Mouse (Mus musculus): Measurements from ENCODE around the gene Taz. TPM values are rescaled to one million over a fixed set of nuclear protein-coding genes. Genes with fewer than 3 reads are reported as not detected.

Taz gene
- polyA plus RNA-seq, 2 experiments, result 18.7 TPM

- ATAC-seq (ENCODE audit: insufficient read depth) (no peak), DNase-seq (ENCODE audit: low read depth in 3 of 3, low spot score in 3 of 3) (no peak)
- TF ChIP-seq EP300 (IDR thresholded peaks at IDR 0.05; ENCODE audit: low read depth) (no peak), CTCF (IDR thresholded peaks at IDR 0.05; ENCODE audit: low read depth) (no peak)
- H3K4me2 ChIP-seq (ENCODE audit: low read depth), result no peak overlapping the region
- no peak overlapping the region for H3K9ac ChIP-seq (replicated peaks)
- H3K36me3 ChIP-seq (replicated peaks; ENCODE audit: control insufficient read depth, insufficient read depth, low read depth), result no peaks in the 10 kb centered on the region
- H3K27ac ChIP-seq, result no peak overlapping the region
- H3K4me1 ChIP-seq (replicated peaks; ENCODE audit: control insufficient read depth in 2 of 2, insufficient read depth in 2 of 2, low read length in 1 of 2), result 0 out of 4 replicates have a peak, but pooled peaks cover 0 to 4% of the 10 kb centered on the region in 2 experiments
- WGBS (ENCODE audit: insufficient replicate concordance), result 21% methylated on average over 2 of the region's 2 CpGs
- H3K9me3 ChIP-seq (ENCODE audit: control insufficient read depth, low read length), result no peaks in the 10 kb centered on the region
- no peaks in the 10 kb centered on the region for H3K27me3 ChIP-seq (ENCODE audit: control insufficient read depth, insufficient read depth, low read length)
- H3K4me3 ChIP-seq (ENCODE audit: insufficient read depth in 1 of 2, low read depth in 2 of 2, low read length in 2 of 2), result no peak overlapping the region
Observed at GRCm38 (mm10) chrX:74330166-74330930, 48.6 kb downstream of the Taz start.

Small RNAs within 50 kb of the gene (microRNA-seq; reads per million reads assigned to microRNA genes)
- gene Mir7091 (3.8 reads per million), gene Mir7092 (1.3 reads per million)

Other genes starting within 250 kb of the Taz start
- gene Opn1mw, start 154.4 kb upstream of the Taz start, polyA plus RNA-seq (2012; rRNA removed), result not detected in 2 replicates
- not detected in 2 replicates for gene Opn1mw, start 154.4 kb upstream of the Taz start, polyA plus RNA-seq (2014; fragmentation: Nextera tagmentation; extraction: Ambion mirVana)
- 2.2 and 3.2 TPM in 2 replicates for gene Mecp2, start 146.5 kb upstream of the Taz start, polyA plus RNA-seq (2012; rRNA removed)
- gene Mecp2, start 146.5 kb upstream of the Taz start, polyA plus RNA-seq (2014; fragmentation: Nextera tagmentation; extraction: Ambion mirVana), result 4.4 and 6.0 TPM in 2 replicates
- gene Tex28, start 114.1 kb upstream of the Taz start, polyA plus RNA-seq (2012; rRNA removed), result not detected in 2 replicates
- not detected in 2 replicates for gene Tex28, start 114.1 kb upstream of the Taz start, polyA plus RNA-seq (2014; fragmentation: Nextera tagmentation; extraction: Ambion mirVana)
- not detected in 2 replicates for gene Tktl1, start 104.7 kb upstream of the Taz start, polyA plus RNA-seq (2012; rRNA removed)
- gene Tktl1, start 104.7 kb upstream of the Taz start, polyA plus RNA-seq (2014; fragmentation: Nextera tagmentation; extraction: Ambion mirVana), result not detected in 2 replicates
- gene Flna, start 32.1 kb upstream of the Taz start, polyA plus RNA-seq (2012; rRNA removed), result 56.3 and 69.6 TPM in 2 replicates
- 36.6 and 39.2 TPM in 2 replicates for gene Flna, start 32.1 kb upstream of the Taz start, polyA plus RNA-seq (2014; fragmentation: Nextera tagmentation; extraction: Ambion mirVana)
- gene Emd, start 27.2 kb upstream of the Taz start, polyA plus RNA-seq (2012; rRNA removed), result 27.3 and 43.6 TPM in 2 replicates
- gene Emd, start 27.2 kb upstream of the Taz start, polyA plus RNA-seq (2014; fragmentation: Nextera tagmentation; extraction: Ambion mirVana), result 9.4 and 11.1 TPM in 2 replicates
- gene Rpl10, start 11.1 kb upstream of the Taz start, polyA plus RNA-seq (2012; rRNA removed), result 942 and 1,216 TPM in 2 replicates
- 522 and 532 TPM in 2 replicates for gene Rpl10, start 11.1 kb upstream of the Taz start, polyA plus RNA-seq (2014; fragmentation: Nextera tagmentation; extraction: Ambion mirVana)
- gene Dnase1l1, start 425 bp downstream of the Taz start, polyA plus RNA-seq (2012; rRNA removed), result 19.5 and 22.6 TPM in 2 replicates
- gene Dnase1l1, start 425 bp downstream of the Taz start, polyA plus RNA-seq (2014; fragmentation: Nextera tagmentation; extraction: Ambion mirVana), result 20.9 and 23.8 TPM in 2 replicates
- gene Atp6ap1, start 15.2 kb downstream of the Taz start, polyA plus RNA-seq (2012; rRNA removed), result 64.7 and 69.6 TPM in 2 replicates
- 54.1 and 60.6 TPM in 2 replicates for gene Atp6ap1, start 15.2 kb downstream of the Taz start, polyA plus RNA-seq (2014; fragmentation: Nextera tagmentation; extraction: Ambion mirVana)
- 95.0 and 105 TPM in 2 replicates for gene Gdi1, start 23.1 kb downstream of the Taz start, polyA plus RNA-seq (2012; rRNA removed)
- gene Gdi1, start 23.1 kb downstream of the Taz start, polyA plus RNA-seq (2014; fragmentation: Nextera tagmentation; extraction: Ambion mirVana), result 31.9 and 35.5 TPM in 2 replicates
- gene Fam50a, start 31.1 kb downstream of the Taz start, polyA plus RNA-seq (2012; rRNA removed), result 8.2 and 21.3 TPM in 2 replicates
- 20.7 and 26.4 TPM in 2 replicates for gene Fam50a, start 31.1 kb downstream of the Taz start, polyA plus RNA-seq (2014; fragmentation: Nextera tagmentation; extraction: Ambion mirVana)
- 2.9 and 3.9 TPM in 2 replicates for gene Plxna3, start 47.2 kb downstream of the Taz start, polyA plus RNA-seq (2012; rRNA removed)
- gene Plxna3, start 47.2 kb downstream of the Taz start, polyA plus RNA-seq (2014; fragmentation: Nextera tagmentation; extraction: Ambion mirVana), result 0.51 and 1.0 TPM in 2 replicates
- gene Lage3, start 71.7 kb downstream of the Taz start, polyA plus RNA-seq (2012; rRNA removed), result 51.9 and 55.2 TPM in 2 replicates
- 56.1 and 57.5 TPM in 2 replicates for gene Lage3, start 71.7 kb downstream of the Taz start, polyA plus RNA-seq (2014; fragmentation: Nextera tagmentation; extraction: Ambion mirVana)
- 19.2 and 19.7 TPM in 2 replicates for gene Ubl4a, start 91.3 kb downstream of the Taz start, polyA plus RNA-seq (2012; rRNA removed)
- gene Ubl4a, start 91.3 kb downstream of the Taz start, polyA plus RNA-seq (2014; fragmentation: Nextera tagmentation; extraction: Ambion mirVana), result 45.5 and 49.1 TPM in 2 replicates
- 4.5 and 5.1 TPM in 2 replicates for gene Slc10a3, start 91.4 kb downstream of the Taz start, polyA plus RNA-seq (2012; rRNA removed)
- gene Slc10a3, start 91.4 kb downstream of the Taz start, polyA plus RNA-seq (2014; fragmentation: Nextera tagmentation; extraction: Ambion mirVana), result 6.5 and 6.9 TPM in 2 replicates
- 7.5 and 7.8 TPM in 2 replicates for gene Fam3a, start 111.4 kb downstream of the Taz start, polyA plus RNA-seq (2012; rRNA removed)
- gene Fam3a, start 111.4 kb downstream of the Taz start, polyA plus RNA-seq (2014; fragmentation: Nextera tagmentation; extraction: Ambion mirVana), result 7.1 and 7.5 TPM in 2 replicates
- gene Ikbkg, start 111.4 kb downstream of the Taz start, polyA plus RNA-seq (2012; rRNA removed), result 6.9 and 13.2 TPM in 2 replicates
- gene Ikbkg, start 111.4 kb downstream of the Taz start, polyA plus RNA-seq (2014; fragmentation: Nextera tagmentation; extraction: Ambion mirVana), result 18.5 and 23.0 TPM in 2 replicates
- 26.3 and 28.7 TPM in 2 replicates for gene G6pdx, start 147.3 kb downstream of the Taz start, polyA plus RNA-seq (2012; rRNA removed)
- gene G6pdx, start 147.3 kb downstream of the Taz start, polyA plus RNA-seq (2014; fragmentation: Nextera tagmentation; extraction: Ambion mirVana), result 44.7 and 49.5 TPM in 2 replicates
- not detected in 2 replicates for gene Gm6880, start 199.5 kb downstream of the Taz start, polyA plus RNA-seq (2012; rRNA removed)
- gene Gm6880, start 199.5 kb downstream of the Taz start, polyA plus RNA-seq (2014; fragmentation: Nextera tagmentation; extraction: Ambion mirVana), result not detected in 2 replicates

All from liver, embryonic 14.5 days (tissue).